In genomic region chr4:116721098-116721628, GRCm38 (mm10) we compare ENCODE assay signal across 8 mouse cellular contexts. TPM values are rescaled to one million over a fixed set of nuclear protein-coding genes. Genes with fewer than 3 reads are reported as not detected.
DNase-seq lines count a peak whose midpoint lies in the region; ATAC-seq and TF ChIP-seq lines count a peak whose summit lies in the region.

No protein-coding gene starts in this region.

- H3K79me3 ChIP-seq in C2C12 (ENCODE audit: low read depth) = peaks cover 40% of the 10 kb centered on the region

- H3K4me2 ChIP-seq in forebrain, embryonic 11.5 days (ENCODE audit: low read depth, low read length, severe bottlenecking) = peak overlapping the region; percentile 93
- H3K4me2 ChIP-seq in liver, embryonic 12.5 days = peak overlapping the region; percentile 97

- H3K27ac ChIP-seq in heart, adult 2 months = peak overlapping the region; percentile 84
- H3K27ac ChIP-seq in forebrain, embryonic 11.5 days (ENCODE audit: low read depth, low read length) = peak overlapping the region; percentile 73
- peak overlapping the region; percentile 73 for H3K27ac ChIP-seq in liver, embryonic 12.5 days

- DNase-seq in heart, adult 2 months = no peak
- DNase-seq in heart, postnatal 36 days = no peak
- DNase-seq in forebrain, embryonic 11.5 days (ENCODE audit: low spot score) = no peak
- DNase-seq in frontal cortex, postnatal 10 days (ENCODE audit: low spot score in 2 of 2) = no peak
- no peak for DNase-seq in urinary bladder, adult 18-20 months (ENCODE audit: low spot score in 2 of 2)
- DNase-seq in urinary bladder, postnatal 4 days (ENCODE audit: low spot score in 2 of 2) = no peak

- H3K9ac ChIP-seq in heart, adult 2 months (ENCODE audit: low read depth, low read length) = peak overlapping the region; percentile 87
- peak overlapping the region; percentile 80 for H3K9ac ChIP-seq in forebrain, embryonic 11.5 days (ENCODE audit: low read length)
- H3K9ac ChIP-seq in liver, embryonic 12.5 days = peak overlapping the region; percentile 83

- intact Hi-C loops in heart, adult 2 months (cut with DNase I) = no loop called here
- intact Hi-C loops in heart, postnatal 36 days (cut with DNase I) = loop anchor here (10.0 kb wide), 1 partner anchor 154 kb away; the partner anchor contains the start of gene Zswim5

- no peak for TF ChIP-seq EP300 in heart, adult 2 months (IDR thresholded peaks at IDR 0.05; ENCODE audit: insufficient read depth, low read depth, low read length)

- H3K79me2 ChIP-seq in heart, adult 2 months (replicated peaks; ENCODE audit: control insufficient read depth, insufficient read depth, low read length) = peaks cover 1% of the 10 kb centered on the region; the same call in 1 of the 2 replicates
- peaks cover 52% of the 10 kb centered on the region for H3K79me2 ChIP-seq in C2C12 (ENCODE audit: control insufficient read depth, insufficient read depth)

- ATAC-seq in forebrain, embryonic 11.5 days (replicated peaks; ENCODE audit: low FRiP score) = no peak; the same call in 1 of the 2 replicates
- peak; percentile 58; the same call in 1 of the 2 replicates for ATAC-seq in liver, embryonic 12.5 days

- under 1% methylated on average over 29 of the region's 29 CpGs for WGBS in heart, adult 2 months
- WGBS in forebrain, embryonic 11.5 days = 0% methylated on average over 29 of the region's 29 CpGs
- 2% methylated on average over 29 of the region's 29 CpGs for WGBS in liver, embryonic 12.5 days (ENCODE audit: insufficient replicate concordance)

- H3ac ChIP-seq in C2C12 (ENCODE audit: control insufficient read depth, insufficient read length, low read depth) = peak overlapping the region; percentile 95

- no peaks in the 10 kb centered on the region for H3K9me3 ChIP-seq in forebrain, embryonic 11.5 days (ENCODE audit: control insufficient read depth, low read length)
- H3K9me3 ChIP-seq in liver, embryonic 12.5 days (replicated peaks) = no peaks in the 10 kb centered on the region

- no peaks in the 10 kb centered on the region for H3K36me3 ChIP-seq in heart, adult 2 months (ENCODE audit: control insufficient read depth, insufficient read depth, low read length)
- H3K36me3 ChIP-seq in C2C12 (ENCODE audit: control insufficient read depth, insufficient read depth) = peaks cover 14% of the 10 kb centered on the region
- H3K36me3 ChIP-seq in forebrain, embryonic 11.5 days (ENCODE audit: control insufficient read depth, insufficient read depth, low read length) = no peaks in the 10 kb centered on the region
- peaks cover 4% of the 10 kb centered on the region for H3K36me3 ChIP-seq in liver, embryonic 12.5 days

- no peak for TF ChIP-seq CTCF in heart, adult 2 months (IDR thresholded peaks at IDR 0.05)
- no peak for TF ChIP-seq CTCF in C2C12 (IDR thresholded peaks at IDR 0.05; ENCODE audit: control insufficient read depth, insufficient read depth, insufficient read length)

- no peak for TF ChIP-seq POLR2A in heart, adult 2 months (IDR thresholded peaks at IDR 0.05; ENCODE audit: insufficient read depth, low read depth, low read length)

- H3K27me3 ChIP-seq in heart, adult 2 months (ENCODE audit: control insufficient read depth, insufficient read depth, low read length) = no peaks in the 10 kb centered on the region
- H3K27me3 ChIP-seq in C2C12 (ENCODE audit: control insufficient read depth, insufficient read depth, insufficient read length) = no peaks in the 10 kb centered on the region
- no peaks in the 10 kb centered on the region for H3K27me3 ChIP-seq in forebrain, embryonic 11.5 days (ENCODE audit: control insufficient read depth, insufficient read depth, low read length)
- no peaks in the 10 kb centered on the region for H3K27me3 ChIP-seq in liver, embryonic 12.5 days (replicated peaks)

- H3K4me3 ChIP-seq in heart, adult 2 months = peak overlapping the region; percentile 73
- H3K4me3 ChIP-seq in C2C12 (ENCODE audit: insufficient read depth, poor library complexity, severe bottlenecking) = peak overlapping the region; percentile 61
- peak overlapping the region; percentile 75 for H3K4me3 ChIP-seq in forebrain, embryonic 11.5 days (ENCODE audit: low read depth, low read length)
- H3K4me3 ChIP-seq in liver, embryonic 12.5 days = peak overlapping the region; percentile 77

- peaks cover 2% of the 10 kb centered on the region; the same call in 1 of the 2 replicates for H3K4me1 ChIP-seq in heart, adult 2 months (ENCODE audit: control insufficient read depth, insufficient read depth, low read length)
- peaks cover 5% of the 10 kb centered on the region; the same call in 1 of the 2 replicates for H3K4me1 ChIP-seq in forebrain, embryonic 11.5 days (replicated peaks; ENCODE audit: control insufficient read depth, insufficient read depth, low read length)
- peaks cover 21% of the 10 kb centered on the region for H3K4me1 ChIP-seq in liver, embryonic 12.5 days

TF ChIP-seq in C2C12, 6 proteins besides CTCF, POLR2A, EP300 and RAD21:
- TF ChIP-seq USF1 (IDR thresholded peaks at IDR 0.05; ENCODE audit: low read depth) (no peak), FOSL1 (IDR thresholded peaks at IDR 0.05; ENCODE audit: insufficient read depth, low read length, poor library complexity, severe bottlenecking) (no peak), MYOD1 (IDR thresholded peaks at IDR 0.05; ENCODE audit: control insufficient read depth, insufficient read length, low read depth) (no peak), MAX (IDR thresholded peaks at IDR 0.05) (no peak), MYOG (IDR thresholded peaks at IDR 0.05; ENCODE audit: control insufficient read depth, extremely low read depth, insufficient read length) (no peak), CEBPB (IDR thresholded peaks at IDR 0.05; ENCODE audit: low read depth) (no peak)

RNA-seq across cellular contexts. Expression of gene Tesk2, which starts 0.4 kb away (rescaled TPM):
- 1 to 10 TPM; 1.6 to 2.3 TPM for total RNA-seq in heart, adult 2 months (2021)
- 1.5 and 3.0 TPM in 2 replicates for polyA plus RNA-seq in heart, adult 2 months (2012; rRNA removed)
- total RNA-seq in heart, postnatal 36 days (2021) = 1 to 10 TPM; 1.9 to 2.5 TPM
- polyA plus RNA-seq in C2C12 (2012; fragmentation: generic; extraction: Trizol) = 12.0 TPM
- polyA plus RNA-seq in forebrain, embryonic 11.5 days (2014; fragmentation: Nextera tagmentation; extraction: Ambion mirVana) = 8.6 TPM in 2 replicates
- polyA plus RNA-seq in liver, embryonic 12.5 days (2016; fragmentation: Nextera tagmentation; extraction: Ambion mirVana) = 2.2 and 2.6 TPM in 2 replicates

RNA-seq across cellular contexts. Expression of gene Ccdc163, which starts 12.9 kb away (rescaled TPM):
- total RNA-seq in heart, adult 2 months (2021) = 1 to 10 TPM; 4.3 to 5.5 TPM
- polyA plus RNA-seq in heart, adult 2 months (2012; rRNA removed) = 17.2 and 30.9 TPM in 2 replicates
- total RNA-seq in heart, postnatal 36 days (2021) = 1 to 10 TPM; 5.7 to 6.2 TPM
- 22.0 TPM for polyA plus RNA-seq in C2C12 (2012; fragmentation: generic; extraction: Trizol)
- 33.5 and 33.7 TPM in 2 replicates for polyA plus RNA-seq in forebrain, embryonic 11.5 days (2014; fragmentation: Nextera tagmentation; extraction: Ambion mirVana)
- 17.3 and 17.5 TPM in 2 replicates for polyA plus RNA-seq in liver, embryonic 12.5 days (2016; fragmentation: Nextera tagmentation; extraction: Ambion mirVana)

RNA-seq across cellular contexts. Expression of gene Mmachc, which starts 13.0 kb away (rescaled TPM):
- 10 to 100 TPM; 55.6 to 66.3 TPM for total RNA-seq in heart, adult 2 months (2021)
- polyA plus RNA-seq in heart, adult 2 months (2012; rRNA removed) = 66.8 and 95.1 TPM in 2 replicates
- 10 to 100 TPM; 46.8 to 56.1 TPM for total RNA-seq in heart, postnatal 36 days (2021)
- polyA plus RNA-seq in C2C12 (2012; fragmentation: generic; extraction: Trizol) = 12.5 TPM
- 33.6 and 33.9 TPM in 2 replicates for polyA plus RNA-seq in forebrain, embryonic 11.5 days (2014; fragmentation: Nextera tagmentation; extraction: Ambion mirVana)
- 17.5 and 18.9 TPM in 2 replicates for polyA plus RNA-seq in liver, embryonic 12.5 days (2016; fragmentation: Nextera tagmentation; extraction: Ambion mirVana)

RNA-seq across cellular contexts. Expression of gene Prdx1, which starts 35.8 kb away (rescaled TPM):
- total RNA-seq in heart, adult 2 months (2021) = 100 to 1,000 TPM; 447 to 516 TPM
- 168 and 392 TPM in 2 replicates for polyA plus RNA-seq in heart, adult 2 months (2012; rRNA removed)
- 100 to 1,000 TPM; 476 to 489 TPM for total RNA-seq in heart, postnatal 36 days (2021)
- 459 TPM for polyA plus RNA-seq in C2C12 (2012; fragmentation: generic; extraction: Trizol)
- polyA plus RNA-seq in forebrain, embryonic 11.5 days (2014; fragmentation: Nextera tagmentation; extraction: Ambion mirVana) = 1,036 and 1,079 TPM in 2 replicates
- 916 and 985 TPM in 2 replicates for polyA plus RNA-seq in liver, embryonic 12.5 days (2016; fragmentation: Nextera tagmentation; extraction: Ambion mirVana)
